Mouse (Mus musculus): ENCODE measurements at regions not wholly inside any gene's neighbourhood (a gene's known extent, or its start where the extent isn't known, plus 50 kb on each side); places are given as distances from the start of the nearest gene placed in this dataset.

GRCm38 (mm10) chr2:51047520-51047919, 101.4 kb downstream of the Rnd3 start:
- TF ChIP-seq POLR2AphosphoS2 (IDR thresholded peaks at IDR 0.05; ENCODE audit: insufficient read length, low read depth) = no peak
- TF ChIP-seq POLR2A (IDR thresholded peaks at IDR 0.05; ENCODE audit: insufficient read length, low read depth) = no peak
- no peak for TF ChIP-seq CEBPB (IDR thresholded peaks at IDR 0.05; ENCODE audit: insufficient read depth, poor library complexity, severe bottlenecking)
- TF ChIP-seq MYOG (IDR thresholded peaks at IDR 0.05; ENCODE audit: control insufficient read depth in 1 of 3, insufficient read depth in 1 of 3, insufficient read length in 2 of 3, low read depth in 2 of 3) = no peak
- no peak for TF ChIP-seq REST (IDR thresholded peaks at IDR 0.05; ENCODE audit: insufficient read depth, insufficient read length)
- no peak for TF ChIP-seq TCF12 (IDR thresholded peaks at IDR 0.05; ENCODE audit: insufficient read depth, poor library complexity, severe bottlenecking)
- no peak for TF ChIP-seq MAX (IDR thresholded peaks at IDR 0.05; ENCODE audit: low read depth)
- no peak for TF ChIP-seq E2F4 (IDR thresholded peaks at IDR 0.05; ENCODE audit: insufficient read depth)
- no peak for TF ChIP-seq MYOD1 (IDR thresholded peaks at IDR 0.05; ENCODE audit: control insufficient read depth in 1 of 3, insufficient read length in 2 of 3, low read depth in 2 of 3)
- no peak for TF ChIP-seq USF1 (IDR thresholded peaks at IDR 0.05; ENCODE audit: low read depth)
- no peak for TF ChIP-seq SRF (IDR thresholded peaks at IDR 0.05; ENCODE audit: control insufficient read depth, insufficient read length, low read depth)

Measured in myocyte (in vitro differentiated cells).